Mouse (Mus musculus) lung, postnatal 0 days (tissue): ENCODE measurements around the gene Lyrm4. TPM values are rescaled to one million over a fixed set of nuclear protein-coding genes. Genes with fewer than 3 reads are reported as not detected.

ENCODE experiments used
- ATAC-seq: fragments of 200-750 bp; cut with Nextera tagmentation; 2 replicates; pipeline ENCODE4 v1.8.0; 2017; ENCODE audit warnings: moderate library complexity
- DNase-seq: peaks from one replicate; pipeline ENCODE4 v3.0.0-alpha.2; 2016; ENCODE audit warnings: low spot score
- H3K27ac ChIP-seq: fragments of 300-500 bp; sonication (generic); 2 replicates; pipeline ENCODE4 v1.5.1; 2014; ENCODE audit warnings: antibody characterized with exemption, mild to moderate bottlenecking, low read length, mixed read lengths
- H3K27me3 ChIP-seq: fragments of 300-500 bp; sonication (generic); replicated peaks from 2 replicates; pipeline ENCODE4 v1.6.1; 2014; ENCODE audit warnings: low read length, mixed read lengths; ENCODE audit not compliant: insufficient read depth
- H3K36me3 ChIP-seq: fragments of 300-500 bp; sonication (generic); 2 replicates; pipeline ENCODE4 v1.6.1; 2014; ENCODE audit warnings: low read length, mixed read lengths; ENCODE audit not compliant: insufficient read depth
- H3K4me1 ChIP-seq: fragments of 300-500 bp; sonication (generic); 2 replicates; pipeline ENCODE4 v1.6.1; 2014; ENCODE audit warnings: antibody characterized with exemption, low read depth, low read length, mixed read lengths; ENCODE audit not compliant: insufficient read depth
- H3K4me2 ChIP-seq: fragments of 300-500 bp; sonication (generic); replicated peaks from 2 replicates; pipeline ENCODE4 v1.6.1; 2014; ENCODE audit warnings: low read depth, mild to moderate bottlenecking, low read length, moderate library complexity, mixed read lengths
- H3K4me3 ChIP-seq: fragments of 300-500 bp; sonication (generic); 2 replicates; pipeline ENCODE4 v1.5.1; 2014; ENCODE audit warnings: low read depth, low read length
- H3K9ac ChIP-seq: fragments of 300-500 bp; sonication (generic); replicated peaks from 2 replicates; pipeline ENCODE4 v1.6.1; 2014; ENCODE audit warnings: low read depth, mild to moderate bottlenecking
- H3K9me3 ChIP-seq: fragments of 300-500 bp; sonication (generic); 2 replicates; pipeline ENCODE4 v1.6.1; 2016; ENCODE audit warnings: low read length, mixed read lengths
- CTCF ChIP-seq: IDR thresholded peaks from 2 replicates; pipeline ENCODE4 v1.5.1; 2016; ENCODE audit warnings: antibody characterized with exemption, mild to moderate bottlenecking
- EP300 ChIP-seq: IDR thresholded peaks from 2 replicates; pipeline ENCODE4 v1.6.1; 2016; ENCODE audit warnings: antibody characterized with exemption, mild to moderate bottlenecking, control low read depth
- WGBS: fragments of 180-500 bp; shearing (Covaris S2); extraction: QIAGEN DNeasy Blood & Tissue Kit; methylation state at CpG from one replicate; pipeline ENCODE4 v1.1.7; 2014; 5-methylcytosine and 5-hydroxymethylcytosine counted together
- polyA plus RNA-seq: library from polyadenylated mRNA; unstranded; fragments of >200 nt; fragmentation: Nextera tagmentation; extraction: Ambion mirVana; gene quantifications from 2 replicates; pipeline ENCODE4 v1.2.1, GENCODE M21; 2015

The Lyrm4 gene
- polyA plus RNA-seq, 1 experiment from 2014 or later = 26.7 TPM

GRCm38 (mm10) chr13:36129360-36130054, 12.2 kb upstream of the Lyrm4 start:
- Histone ChIP-seq H3K9ac (no peak overlapping the region), H3K27me3 (no peaks in the 10 kb centered on the region), H3K36me3 (no peaks in the 10 kb centered on the region), H3K4me1 (no peaks in the 10 kb centered on the region), H3K9me3 (no peaks in the 10 kb centered on the region), H3K4me3 (no peak overlapping the region), H3K4me2 (no peak overlapping the region), H3K27ac (no peak overlapping the region)
- DNase-seq = no peak
- no peak for ATAC-seq
- 88% methylated on average over 2 of the region's 2 CpGs for WGBS
- TF ChIP-seq EP300 (no peak), CTCF (no peak)

- Histone ChIP-seq H3K27me3 (no peaks in the 10 kb centered on the region), H3K9ac (no peak overlapping the region), H3K4me1 (no peaks in the 10 kb centered on the region), H3K4me2 (no peak overlapping the region), H3K27ac (no peak overlapping the region), H3K36me3 (no peaks in the 10 kb centered on the region), H3K9me3 (no peaks in the 10 kb centered on the region), H3K4me3 (no peak overlapping the region)
- DNase-seq (no peak), ATAC-seq (no peak)
- no peak for TF ChIP-seq CTCF
- TF ChIP-seq EP300 = no peak
Measured at GRCm38 (mm10) chr13:36120606-36121005, 3.3 kb upstream of the Lyrm4 start.

GRCm38 (mm10) chr13:36119684-36120083, 2.4 kb upstream of the Lyrm4 start:
- H3K9ac ChIP-seq = no peak overlapping the region
- no peak overlapping the region for H3K4me2 ChIP-seq
- TF ChIP-seq EP300 (no peak), CTCF (no peak)
- ATAC-seq (no peak), DNase-seq (no peak)
- no peaks in the 10 kb centered on the region for H3K4me1 ChIP-seq
- H3K27me3 ChIP-seq = no peaks in the 10 kb centered on the region
- no peak overlapping the region for H3K4me3 ChIP-seq
- WGBS = 80% methylated on average over 4 of the region's 4 CpGs
- no peak overlapping the region for H3K27ac ChIP-seq
- H3K36me3 ChIP-seq = no peaks in the 10 kb centered on the region
- no peaks in the 10 kb centered on the region for H3K9me3 ChIP-seq

DNA sequence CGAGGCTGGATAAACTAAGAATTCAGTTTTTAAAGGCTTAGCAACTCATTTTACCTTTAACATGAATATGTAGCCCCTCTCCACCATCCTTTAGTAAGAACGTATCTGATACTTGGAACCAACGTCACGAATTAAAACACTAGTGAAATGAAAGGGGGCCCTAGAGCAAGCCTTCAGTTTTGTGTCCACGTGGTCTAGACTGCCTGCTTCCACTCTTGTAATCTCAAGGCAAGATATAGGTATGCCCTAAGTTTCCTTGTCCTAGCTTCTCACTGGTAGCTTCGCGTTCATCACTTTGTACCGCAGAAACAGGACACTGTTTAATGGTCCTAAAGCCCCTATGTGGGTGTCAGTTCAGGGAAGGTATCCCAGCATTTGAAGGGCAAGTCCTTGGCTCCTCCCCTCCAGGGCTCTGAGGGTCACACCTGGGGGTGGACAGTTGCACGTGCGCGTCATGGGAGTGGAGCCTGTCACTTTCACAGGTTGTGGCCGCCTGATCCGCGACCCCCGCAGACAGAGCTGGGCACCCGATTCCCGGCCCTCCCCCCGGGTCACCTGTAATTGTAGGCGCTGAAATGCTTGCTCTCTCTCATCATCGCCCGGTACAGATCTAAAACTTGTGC, 695 bp downstream of the Lyrm4 start:
- Histone ChIP-seq H3K36me3 (no peaks in the 10 kb centered on the region), H3K4me2 (peak overlapping the region; percentile 65), H3K27ac (peak overlapping the region; percentile 91; the same call in 1 of the 2 replicates), H3K4me1 (no peaks in the 10 kb centered on the region), H3K9me3 (no peaks in the 10 kb centered on the region), H3K27me3 (no peaks in the 10 kb centered on the region), H3K4me3 (peak overlapping the region; percentile 79), H3K9ac (peak overlapping the region; percentile 54)
- no peak for TF ChIP-seq CTCF
- TF ChIP-seq EP300 = no peak
- no peak for ATAC-seq
- DNase-seq = peak; percentile 51
- WGBS = 6% methylated on average over 21 of the region's 21 CpGs

DNA sequence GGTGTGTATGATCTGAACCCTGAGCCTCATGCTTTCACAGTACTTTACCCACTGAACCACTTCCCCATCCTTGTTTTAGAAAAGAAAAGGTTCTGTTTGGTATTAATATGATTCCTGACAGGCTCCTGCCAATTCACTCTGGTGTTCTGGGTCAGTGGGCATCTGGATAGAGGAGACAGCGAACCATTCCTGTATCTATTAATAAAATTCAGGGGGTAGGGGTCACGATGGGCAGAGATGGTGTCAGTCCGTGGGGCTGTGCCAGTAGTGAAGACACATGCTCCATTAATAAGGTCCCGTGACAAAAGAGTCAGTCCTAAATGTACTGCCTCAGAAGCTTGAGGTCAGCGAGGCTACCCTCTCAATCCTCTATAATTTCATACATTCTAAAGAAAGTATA, 4.1 kb downstream of the Lyrm4 start:
- Histone ChIP-seq H3K4me2 (no peak overlapping the region), H3K4me1 (no peaks in the 10 kb centered on the region), H3K4me3 (no peak overlapping the region), H3K36me3 (no peaks in the 10 kb centered on the region; the same call in 1 of the 2 replicates), H3K9ac (no peak overlapping the region), H3K9me3 (no peaks in the 10 kb centered on the region), H3K27me3 (no peaks in the 10 kb centered on the region), H3K27ac (no peak overlapping the region)
- ATAC-seq = no peak
- 85% methylated on average over 5 of the region's 5 CpGs for WGBS
- TF ChIP-seq EP300 (no peak), CTCF (no peak)
- no peak for DNase-seq

DNA sequence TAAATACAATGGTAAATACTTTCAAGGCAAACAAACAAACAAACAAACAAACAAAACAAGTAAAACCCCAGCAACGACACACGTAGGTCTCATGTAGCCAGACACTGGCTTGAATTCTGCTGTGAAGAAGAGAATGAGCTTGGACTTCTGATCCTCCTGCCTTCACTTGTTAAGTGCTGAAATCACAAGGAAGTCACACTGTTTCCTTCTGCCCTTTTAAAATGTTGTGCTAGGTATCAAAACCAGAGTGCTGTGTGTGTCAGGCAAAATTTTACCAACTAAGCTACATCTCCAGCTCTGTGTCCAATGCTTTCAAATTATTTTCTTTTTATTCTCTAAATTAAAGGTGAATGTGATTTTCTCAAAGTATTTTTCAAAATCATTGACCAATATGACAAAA, 6.0 kb downstream of the Lyrm4 start:
- no peaks in the 10 kb centered on the region for H3K4me1 ChIP-seq
- H3K27me3 ChIP-seq = no peaks in the 10 kb centered on the region
- H3K4me2 ChIP-seq = no peak overlapping the region
- ATAC-seq (no peak), DNase-seq (no peak)
- H3K4me3 ChIP-seq = no peak overlapping the region
- no peak for TF ChIP-seq EP300
- H3K9me3 ChIP-seq = no peaks in the 10 kb centered on the region
- no peak overlapping the region for H3K9ac ChIP-seq
- H3K36me3 ChIP-seq = no peaks in the 10 kb centered on the region; the same call in 1 of the 2 replicates
- 88% methylated on average over 2 of the region's 2 CpGs for WGBS
- H3K27ac ChIP-seq = no peak overlapping the region
